Mouse (Mus musculus): ENCODE data around the gene Fbxl18. TPM values are rescaled to one million over a fixed set of nuclear protein-coding genes. Genes with fewer than 3 reads are reported as not detected.

Fbxl18 gene
- polyA plus RNA-seq, 1 experiment from 2014 or later: 20.7 TPM

GRCm38 (mm10) chr5:142823096-142824062, 71.8 kb downstream of the Fbxl18 start:
- no peaks in the 10 kb centered on the region for H3K36me3 ChIP-seq
- H3K9me3 ChIP-seq: no peaks in the 10 kb centered on the region
- peak overlapping the region; percentile 100 for H3K27ac ChIP-seq
- peak; percentile 43 for ATAC-seq (ENCODE audit: low FRiP score, low read depth)
- H3K9ac ChIP-seq: peak overlapping the region; percentile 99
- H3K4me1 ChIP-seq: peaks cover 32% of the 10 kb centered on the region
- H3K4me3 ChIP-seq: peak overlapping the region; percentile 73
- no peaks in the 10 kb centered on the region for H3K27me3 ChIP-seq (replicated peaks)
- WGBS: 6% methylated on average over 31 of the region's 31 CpGs
- H3K4me2 ChIP-seq (replicated peaks): peak overlapping the region; percentile 81

GRCm38 (mm10) chr5:142822286-142823095, 72.7 kb downstream of the Fbxl18 start:
- H3K27ac ChIP-seq: peak overlapping the region; percentile 100
- no peaks in the 10 kb centered on the region for H3K27me3 ChIP-seq (replicated peaks)
- WGBS: under 1% methylated on average over 35 of the region's 36 CpGs
- no peak for ATAC-seq (ENCODE audit: low FRiP score, low read depth)
- peaks cover 32% of the 10 kb centered on the region for H3K4me1 ChIP-seq
- peak overlapping the region; percentile 73 for H3K4me3 ChIP-seq
- peak overlapping the region; percentile 99 for H3K9ac ChIP-seq
- peak overlapping the region; percentile 81 for H3K4me2 ChIP-seq (replicated peaks)
- H3K9me3 ChIP-seq: no peaks in the 10 kb centered on the region
- H3K36me3 ChIP-seq: no peaks in the 10 kb centered on the region

- WGBS: under 1% methylated on average over 9 of the region's 9 CpGs
- Histone ChIP-seq H3K4me1 (peaks cover 32% of the 10 kb centered on the region), H3K9me3 (no peaks in the 10 kb centered on the region), H3K4me3 (peak overlapping the region; percentile 73), H3K36me3 (no peaks in the 10 kb centered on the region), H3K27ac (peak overlapping the region; percentile 100), H3K9ac (peak overlapping the region; percentile 99), H3K27me3 (replicated peaks) (no peaks in the 10 kb centered on the region), H3K4me2 (replicated peaks) (peak overlapping the region; percentile 81)
- ATAC-seq (ENCODE audit: low FRiP score, low read depth): no peak
Observed at GRCm38 (mm10) chr5:142821974-142822285, 73.3 kb downstream of the Fbxl18 start.

- Histone ChIP-seq H3K4me2 (replicated peaks) (peak overlapping the region; percentile 81), H3K27ac (peak overlapping the region; percentile 100), H3K9me3 (no peaks in the 10 kb centered on the region), H3K4me3 (peak overlapping the region; percentile 73), H3K4me1 (peaks cover 32% of the 10 kb centered on the region), H3K36me3 (no peaks in the 10 kb centered on the region), H3K9ac (peak overlapping the region; percentile 99), H3K27me3 (replicated peaks) (no peaks in the 10 kb centered on the region)
- WGBS: under 1% methylated on average over 36 of the region's 36 CpGs
- ATAC-seq (ENCODE audit: low FRiP score, low read depth): peak; percentile 10
Observed at GRCm38 (mm10) chr5:142821266-142821973, 73.8 kb downstream of the Fbxl18 start.

GRCm38 (mm10) chr5:142820276-142821265, 74.7 kb downstream of the Fbxl18 start:
- ATAC-seq (ENCODE audit: low FRiP score, low read depth): no peak
- H3K36me3 ChIP-seq: no peaks in the 10 kb centered on the region
- peak overlapping the region; percentile 100 for H3K27ac ChIP-seq
- WGBS: under 1% methylated on average over 53 of the region's 53 CpGs
- H3K4me2 ChIP-seq (replicated peaks): peak overlapping the region; percentile 81
- no peaks in the 10 kb centered on the region for H3K27me3 ChIP-seq (replicated peaks)
- peak overlapping the region; percentile 73 for H3K4me3 ChIP-seq
- H3K9me3 ChIP-seq: no peaks in the 10 kb centered on the region
- peaks cover 32% of the 10 kb centered on the region for H3K4me1 ChIP-seq
- H3K9ac ChIP-seq: peak overlapping the region; percentile 99

GRCm38 (mm10) chr5:142819385-142820275, 75.6 kb downstream of the Fbxl18 start:
- Histone ChIP-seq H3K9me3 (no peaks in the 10 kb centered on the region), H3K4me1 (peaks cover 28% of the 10 kb centered on the region), H3K9ac (peak overlapping the region; percentile 99), H3K27ac (peak overlapping the region; percentile 100), H3K4me3 (peak overlapping the region; percentile 73), H3K27me3 (replicated peaks) (no peaks in the 10 kb centered on the region), H3K4me2 (replicated peaks) (peak overlapping the region; percentile 81), H3K36me3 (peaks cover 2% of the 10 kb centered on the region; the same call in 1 of the 2 replicates)
- WGBS: under 1% methylated on average over 35 of the region's 36 CpGs
- ATAC-seq (ENCODE audit: low FRiP score, low read depth): peak; percentile 14

GRCm38 (mm10) chr5:142818435-142819360, 76.5 kb downstream of the Fbxl18 start:
- peaks cover 19% of the 10 kb centered on the region for H3K4me1 ChIP-seq
- no peaks in the 10 kb centered on the region for H3K27me3 ChIP-seq (replicated peaks)
- peak overlapping the region; percentile 99 for H3K9ac ChIP-seq
- peak overlapping the region; percentile 73 for H3K4me3 ChIP-seq
- under 1% methylated on average over 43 of the region's 43 CpGs for WGBS
- H3K27ac ChIP-seq: peak overlapping the region; percentile 100
- H3K4me2 ChIP-seq (replicated peaks): peak overlapping the region; percentile 81
- H3K36me3 ChIP-seq: peaks cover 2% of the 10 kb centered on the region; the same call in 1 of the 2 replicates
- no peaks in the 10 kb centered on the region for H3K9me3 ChIP-seq
- ATAC-seq (ENCODE audit: low FRiP score, low read depth): no peak

GRCm38 (mm10) chr5:142817524-142818434, 77.4 kb downstream of the Fbxl18 start, which contains the start of gene Tnrc18:
Gene Tnrc18, minus strand, starts transcription at chr5:142817662.
- H3K27me3 ChIP-seq (replicated peaks): no peaks in the 10 kb centered on the region
- H3K9me3 ChIP-seq: no peaks in the 10 kb centered on the region
- peaks cover 18% of the 10 kb centered on the region for H3K4me1 ChIP-seq
- peak within 1 kb of the TSS; percentile 100 for H3K27ac ChIP-seq
- peak within 1 kb of the TSS; percentile 88 for H3K4me3 ChIP-seq
- H3K4me2 ChIP-seq (replicated peaks): peak within 1 kb of the TSS; percentile 96
- H3K36me3 ChIP-seq: peaks cover 2% of the 10 kb centered on the region; the same call in 1 of the 2 replicates
- under 1% methylated on average over 55 of the region's 56 CpGs for WGBS
- peak; percentile 66 for ATAC-seq (ENCODE audit: low FRiP score, low read depth)
- H3K9ac ChIP-seq: peak within 1 kb of the TSS; percentile 100

All from neural tube, embryonic 12.5 days (tissue).